Mouse (Mus musculus) brain, embryonic 14.5 days (tissue): ENCODE measurements around the gene Cntnap5c.

ENCODE experiments used
- CTCF ChIP-seq: fragments of 200-500 bp; IDR thresholded peaks from 2 replicates; pipeline ENCODE4 v1.5.1; 2012; ENCODE audit warnings: inconsistent platforms, mild to moderate bottlenecking, moderate library complexity, borderline replicate concordance; ENCODE audit not compliant: insufficient read depth, insufficient read length; ENCODE audit errors: extremely low read depth
- POLR2A ChIP-seq: fragments of 200-500 bp; IDR thresholded peaks from 2 replicates; pipeline ENCODE4 v1.6.1; 2012; ENCODE audit warnings: mild to moderate bottlenecking, inconsistent platforms, borderline replicate concordance; ENCODE audit not compliant: poor library complexity, insufficient read depth, insufficient read length, severe bottlenecking; ENCODE audit errors: extremely low read depth

- TF ChIP-seq CTCF, result no peak
- TF ChIP-seq POLR2A, result no peak
Measured at GRCm38 (mm10) chr17:57837090-57837971, 68.0 kb downstream of the Cntnap5c start.
